Mouse (Mus musculus) thymus, postnatal 36 days (tissue): Measurements from ENCODE around the gene Gm6993.

ENCODE experiments used
- DNase-seq, 2 experiments: peaks; one replicate each; pipeline ENCODE4 v3.0.0; 2022; ENCODE audit warnings: mixed read lengths in 2 of 2

Gm6993 gene

DNA sequence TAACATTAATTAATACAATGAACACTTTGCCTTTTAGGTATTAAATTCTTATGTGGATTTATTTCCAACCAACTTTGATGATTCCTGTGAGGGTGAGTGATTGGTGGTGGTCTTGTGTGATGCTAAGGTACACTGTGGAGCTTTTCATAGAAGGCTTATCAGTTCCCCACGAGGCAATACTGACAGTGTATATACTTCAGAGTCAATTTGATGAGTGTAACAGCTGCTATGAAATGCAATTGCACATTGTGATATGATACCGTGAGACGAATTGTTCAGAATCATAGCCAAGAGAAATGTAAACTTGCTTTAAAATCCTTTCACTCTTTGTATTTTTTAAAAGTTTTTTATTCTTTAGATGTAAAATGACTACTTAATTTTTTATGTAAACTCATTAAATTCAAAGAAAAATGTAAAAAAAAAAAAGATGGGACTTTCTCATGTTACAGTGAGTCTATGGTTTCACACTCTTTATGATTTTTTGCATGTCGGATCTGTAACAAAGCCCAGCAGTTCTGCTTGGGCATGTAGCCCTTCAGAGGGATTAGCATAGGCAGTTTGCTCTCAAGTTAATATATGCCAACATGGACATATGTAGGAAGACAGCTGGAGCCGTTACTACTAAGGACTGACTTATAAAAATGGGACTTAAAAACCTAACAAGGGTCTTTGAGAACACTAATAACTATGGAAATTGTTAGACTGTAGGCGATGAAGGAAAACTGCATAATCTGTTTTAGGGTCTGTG, 1.2 kb downstream of the Gm6993 start:
- no peak for DNase-seq

DNA sequence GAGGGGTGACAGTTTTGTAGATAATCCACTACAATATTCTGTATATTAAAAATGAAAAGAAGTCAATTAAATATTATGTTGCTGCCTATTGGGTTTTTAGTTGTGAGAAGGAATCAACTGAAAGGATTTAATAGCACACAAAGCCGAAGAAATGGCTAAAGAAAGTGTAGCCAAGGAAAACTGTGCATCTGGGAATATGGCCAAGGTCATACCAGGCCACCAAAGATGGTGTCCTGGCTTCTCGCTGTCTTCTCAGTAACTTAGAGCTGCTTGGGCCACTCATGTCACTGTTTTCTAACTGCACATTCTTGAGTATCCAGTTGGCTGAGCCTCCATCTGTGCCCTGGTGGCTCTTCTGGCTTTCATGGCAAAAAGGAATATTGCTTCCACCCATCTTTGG, 3.4 kb downstream of the Gm6993 start:
- DNase-seq: no peak

DNA sequence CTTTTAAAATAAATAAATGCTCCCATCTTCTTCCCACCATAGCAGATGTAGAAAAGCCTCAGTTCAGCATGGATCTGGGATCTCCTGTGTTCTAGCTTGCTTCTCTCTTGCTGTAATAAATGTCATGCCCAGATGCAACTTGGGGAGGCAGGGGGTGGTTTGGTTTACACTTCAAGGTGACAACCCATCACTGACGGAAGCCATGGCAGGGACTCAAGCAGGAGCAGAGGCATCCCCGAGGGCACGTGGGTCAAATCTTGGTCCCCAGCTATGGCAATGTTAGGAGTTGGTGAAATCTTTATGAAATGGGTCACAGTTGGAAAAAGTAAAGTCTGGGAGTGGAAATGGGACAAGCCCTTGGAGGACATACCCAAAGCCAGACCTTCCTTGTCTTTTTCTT, 4.1 kb downstream of the Gm6993 start:
- no peak for DNase-seq

DNA sequence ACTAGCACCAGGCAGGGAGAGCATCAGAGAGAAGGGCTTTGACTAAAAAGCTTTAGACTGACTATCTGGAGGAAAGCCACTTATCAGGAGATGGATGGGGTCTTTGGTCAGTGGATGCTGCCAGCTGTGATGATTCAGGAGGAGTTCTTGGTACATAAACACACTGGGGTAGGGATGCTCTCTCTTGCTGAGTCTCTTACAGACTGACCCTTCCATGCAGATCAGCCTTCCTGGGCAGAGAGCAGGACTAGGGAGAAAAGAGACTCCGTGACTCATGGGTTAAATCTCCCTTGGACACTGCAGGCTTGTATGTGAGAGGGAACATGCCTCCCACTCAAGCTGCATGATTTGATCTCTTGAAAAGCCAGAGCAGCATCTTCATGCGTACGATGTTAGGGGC, 5.6 kb downstream of the Gm6993 start:
- DNase-seq: no peak

DNA sequence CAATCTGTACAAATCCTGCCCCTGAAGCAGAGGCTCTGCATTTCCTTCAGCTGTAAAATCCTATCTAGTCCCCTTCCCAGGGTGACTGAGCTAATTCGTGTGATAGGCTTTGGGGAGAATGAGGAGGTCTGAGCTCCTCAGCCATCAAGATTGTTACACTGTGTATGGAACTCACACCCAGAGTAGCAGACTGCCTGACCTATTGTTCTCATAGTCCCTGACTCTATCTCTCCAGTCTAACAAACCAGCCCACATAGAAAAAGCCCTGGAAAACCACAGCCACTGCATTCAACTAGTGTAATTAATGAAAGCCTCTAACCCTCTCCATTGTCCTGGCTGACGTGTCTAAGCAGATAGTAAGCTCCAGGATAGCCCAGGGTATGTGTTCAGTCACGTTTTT, 6.0 kb downstream of the Gm6993 start:
- no peak for DNase-seq

DNA sequence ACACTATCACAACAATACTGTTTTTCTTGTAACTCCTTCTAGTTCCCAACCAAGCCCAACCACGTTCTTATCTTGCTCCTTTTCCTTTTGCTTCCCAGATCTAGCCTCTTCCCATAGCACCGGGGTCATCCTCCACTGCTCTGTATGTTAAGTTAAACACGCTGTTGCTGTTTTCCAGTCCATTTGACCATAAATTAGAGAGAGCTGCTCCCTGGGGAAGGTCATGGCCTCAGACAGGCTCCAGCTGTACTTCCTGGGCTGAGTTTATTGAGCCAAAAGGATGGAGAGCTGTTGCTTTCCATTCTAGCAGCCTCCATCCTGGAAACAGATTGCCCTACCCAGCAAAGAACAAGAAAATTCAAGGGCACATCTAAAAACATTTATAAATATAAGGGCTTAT, 7.6 kb downstream of the Gm6993 start:
- DNase-seq: no peak

DNA sequence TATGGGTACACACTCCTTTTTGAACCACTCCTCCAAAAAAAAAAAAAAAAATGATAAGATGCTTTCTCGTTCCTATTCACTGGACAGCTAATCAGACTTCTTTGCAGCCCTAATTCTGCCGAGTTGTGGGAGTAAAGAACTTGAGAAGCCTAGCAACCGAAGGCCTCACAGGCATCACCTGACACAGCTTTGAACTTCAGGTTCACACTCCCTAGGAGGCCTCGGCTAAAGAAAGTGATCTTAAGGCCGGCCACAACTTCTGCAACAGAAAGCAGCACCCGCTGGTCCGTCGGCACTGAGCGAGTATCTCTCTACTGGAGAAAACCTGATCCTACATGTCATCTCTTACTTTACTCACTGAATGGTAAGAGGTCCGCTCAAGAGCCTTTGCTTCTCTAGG, 8.1 kb downstream of the Gm6993 start:
- no peak for DNase-seq

DNA sequence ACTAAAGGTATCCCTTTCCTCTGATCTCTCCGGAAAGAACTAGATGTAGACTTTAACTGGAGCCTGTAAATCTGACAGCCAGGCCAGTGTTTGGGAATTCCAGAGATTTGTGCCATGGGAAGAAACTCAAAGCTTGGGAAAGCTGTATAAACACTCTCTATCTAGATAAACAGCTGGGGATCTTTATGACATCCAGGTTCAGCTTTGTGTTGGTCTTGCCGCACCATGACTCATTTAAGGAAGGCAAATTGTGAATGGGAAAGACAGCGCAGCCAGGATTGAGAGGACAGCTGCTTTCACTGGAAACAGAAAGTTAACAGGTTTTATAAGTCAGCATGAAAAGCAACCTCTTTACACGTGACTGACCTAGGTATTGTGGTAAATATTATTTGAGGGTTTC, 11.7 kb downstream of the Gm6993 start:
- DNase-seq: no peak

DNA sequence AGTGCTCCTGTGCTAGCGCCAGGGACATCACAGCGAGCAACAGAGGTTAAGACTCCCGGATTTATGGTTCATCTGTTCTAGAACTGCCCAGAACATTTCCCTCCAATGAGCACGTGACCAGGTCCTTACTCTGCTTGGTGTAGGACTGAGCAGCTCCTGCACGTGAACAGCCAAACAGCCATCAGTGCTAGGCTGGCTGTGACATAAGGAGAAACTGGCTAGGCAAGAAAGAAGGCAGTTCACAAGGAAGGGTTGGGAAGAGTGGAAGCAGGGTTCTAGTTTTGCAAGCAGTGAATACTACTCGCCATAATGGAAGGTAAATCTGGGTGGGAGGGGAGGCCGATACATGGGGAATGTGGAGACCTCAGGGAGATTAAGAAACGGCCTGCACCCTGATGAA, 14.4 kb downstream of the Gm6993 start:
- DNase-seq: no peak

DNA sequence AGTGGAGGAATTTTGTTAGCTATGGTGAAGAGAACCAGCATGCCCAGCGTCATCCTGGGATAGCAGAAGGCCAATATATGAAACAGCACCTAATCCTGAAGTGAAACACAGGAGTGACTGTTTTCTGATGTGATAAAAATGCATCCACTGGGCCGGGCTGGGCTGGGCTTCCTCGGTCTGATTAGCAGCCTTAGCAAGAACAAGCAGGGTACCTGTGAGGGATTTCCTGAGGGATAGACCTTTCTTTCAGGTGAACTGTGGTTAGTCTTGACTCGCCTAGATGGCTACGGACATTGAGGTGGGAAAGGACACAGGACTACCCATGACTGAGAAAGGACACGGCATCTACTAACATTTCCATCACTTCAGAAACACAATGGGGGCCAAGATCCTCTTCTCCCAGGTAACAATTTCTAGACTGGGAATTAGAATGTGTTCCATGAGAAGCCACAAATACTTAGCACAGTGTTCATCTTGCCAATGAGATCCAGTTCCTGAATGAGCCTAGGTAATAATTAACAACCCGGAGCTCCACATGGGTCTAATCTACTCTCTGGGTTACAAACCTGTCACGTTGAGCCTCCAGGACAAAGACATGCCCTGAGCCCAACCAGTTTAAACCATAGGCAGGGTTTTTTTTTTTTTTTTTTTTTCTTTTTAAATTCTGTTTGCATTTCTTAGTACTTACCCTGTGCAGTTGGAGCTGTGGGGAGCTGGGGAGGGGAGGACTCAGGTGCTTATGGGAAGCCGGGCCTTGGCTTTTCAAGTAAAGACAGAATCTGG, 15.7 kb downstream of the Gm6993 start:
- no peak for DNase-seq

DNA sequence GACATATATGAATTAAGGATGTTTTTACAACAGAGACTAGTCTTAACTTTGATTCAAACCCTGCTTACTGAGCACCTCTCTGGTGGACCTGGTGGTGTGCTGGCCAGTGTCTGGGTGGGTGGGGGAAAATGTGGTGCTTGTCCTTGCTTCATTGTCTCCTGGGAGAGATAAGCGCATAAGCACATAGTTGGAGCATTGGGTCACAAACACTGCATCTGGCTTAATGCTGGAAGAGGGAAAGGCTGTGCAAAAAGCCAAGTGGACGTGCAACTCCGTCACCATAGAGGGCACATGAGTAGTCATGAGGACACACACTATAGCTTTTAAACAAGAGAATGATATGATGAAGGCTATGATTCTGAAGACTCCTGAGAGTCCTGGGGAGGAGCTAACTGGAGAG, 21.3 kb downstream of the Gm6993 start:
- no peak for DNase-seq

DNA sequence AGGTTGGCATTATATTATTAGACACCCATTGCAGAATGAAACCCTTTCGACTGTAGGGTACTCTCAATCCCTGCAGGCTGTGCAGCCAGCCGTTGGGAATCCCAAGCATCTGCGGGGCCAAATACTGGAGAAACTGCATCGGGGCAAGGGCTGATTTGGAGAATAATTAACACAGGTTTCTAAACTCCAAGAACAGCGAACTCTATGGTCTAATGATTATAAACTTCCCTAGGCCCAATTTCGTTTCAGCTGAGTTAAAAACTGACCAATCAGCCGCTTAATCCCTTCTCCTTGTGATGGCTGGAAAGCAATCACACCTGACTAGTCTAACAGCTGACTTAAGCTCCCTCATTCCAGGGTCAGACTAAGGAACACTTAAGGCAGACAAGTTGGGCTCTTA, 23.4 kb downstream of the Gm6993 start:
- DNase-seq: no peak

DNA sequence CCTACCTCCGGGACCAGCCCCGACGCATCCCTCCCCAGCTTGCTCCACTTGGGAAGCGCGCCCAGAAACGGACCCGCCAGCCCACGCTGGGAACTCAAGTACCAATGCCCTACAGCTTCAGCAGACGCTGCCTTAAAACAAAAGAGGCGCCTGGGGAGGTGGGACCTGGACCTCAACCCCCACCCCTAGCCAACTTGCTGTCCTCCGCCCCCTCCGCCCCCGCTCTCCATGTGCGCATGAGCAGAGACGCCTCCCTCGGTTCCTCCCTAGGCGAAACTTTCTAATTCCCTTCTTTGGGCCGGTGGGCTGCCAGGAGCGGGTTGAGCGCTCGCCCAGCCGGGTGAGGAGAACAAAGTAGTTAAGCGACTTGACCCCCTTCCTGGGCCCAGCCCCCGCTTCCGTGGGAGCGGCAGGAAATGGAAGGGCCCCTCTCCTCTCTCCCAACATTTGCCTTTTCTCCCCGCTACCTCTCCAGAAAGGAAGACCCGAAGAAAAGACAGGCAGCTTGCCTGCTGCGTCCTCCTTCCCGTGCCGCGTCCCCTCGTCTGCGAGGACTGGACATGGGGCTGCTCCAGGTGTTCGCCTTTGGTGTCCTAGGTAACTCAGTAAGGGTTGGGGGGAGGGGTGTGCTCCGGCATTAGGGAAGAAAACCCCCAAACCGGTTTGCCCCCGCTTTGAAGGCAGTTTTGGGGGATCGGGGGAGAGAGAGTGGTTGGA, 24.6 kb downstream of the Gm6993 start, which contains the start of gene Lamb1:
TSS of gene Lamb1 (plus strand) at position 230 of the 717 bp plus-strand sequence.
- no peak for DNase-seq

DNA sequence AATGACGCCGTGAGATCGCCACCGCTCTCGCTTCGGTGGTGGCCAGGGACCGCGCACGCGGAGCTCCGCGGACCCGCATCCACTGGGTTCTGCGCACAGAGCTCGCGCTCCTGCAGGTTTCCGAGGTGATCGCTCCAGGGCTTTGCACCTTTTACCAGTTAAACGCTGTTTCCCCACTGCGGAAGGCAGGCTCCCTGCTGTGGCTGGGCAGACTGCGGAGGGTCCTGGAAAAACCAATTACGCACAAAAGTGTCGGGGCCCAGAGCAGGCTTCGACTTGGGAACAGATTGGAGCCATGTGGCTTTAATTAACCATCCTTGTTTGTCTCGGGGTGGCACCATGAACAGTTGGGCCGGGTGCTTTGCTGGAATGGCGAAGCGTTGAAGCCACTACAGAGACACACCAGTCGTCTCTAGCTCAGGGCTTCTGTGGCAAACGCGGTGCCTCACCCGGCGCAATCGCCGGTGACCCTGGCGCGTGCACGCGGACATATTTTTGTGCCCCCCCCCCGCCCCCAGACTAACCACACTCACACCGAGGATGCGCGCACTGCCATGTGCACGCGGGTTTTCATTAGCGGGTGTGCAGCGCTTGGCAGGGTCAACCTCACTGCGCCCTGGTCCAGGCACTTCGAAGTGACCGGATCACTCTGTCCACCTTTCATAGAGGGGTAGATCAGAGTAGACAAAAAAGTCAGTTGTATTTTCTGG, 25.3 kb downstream of the Gm6993 start:
- DNase-seq: no peak

DNA sequence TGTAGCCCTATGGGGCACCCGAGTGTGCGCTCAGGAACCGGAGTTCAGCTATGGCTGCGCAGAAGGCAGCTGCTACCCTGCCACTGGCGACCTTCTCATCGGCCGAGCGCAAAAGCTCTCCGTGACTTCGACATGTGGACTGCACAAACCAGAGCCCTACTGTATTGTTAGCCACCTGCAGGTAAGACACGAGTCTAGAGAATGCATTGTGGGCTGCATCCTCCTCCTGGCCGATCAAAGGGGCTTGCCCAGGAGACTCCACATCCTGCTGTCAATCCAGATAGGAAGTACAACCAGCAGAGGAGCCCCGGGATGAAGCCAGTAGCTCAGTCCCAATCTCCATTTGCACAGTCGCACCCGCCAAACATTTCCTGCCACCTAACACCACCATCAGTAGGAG, 26.1 kb downstream of the Gm6993 start:
- no peak for DNase-seq

DNA sequence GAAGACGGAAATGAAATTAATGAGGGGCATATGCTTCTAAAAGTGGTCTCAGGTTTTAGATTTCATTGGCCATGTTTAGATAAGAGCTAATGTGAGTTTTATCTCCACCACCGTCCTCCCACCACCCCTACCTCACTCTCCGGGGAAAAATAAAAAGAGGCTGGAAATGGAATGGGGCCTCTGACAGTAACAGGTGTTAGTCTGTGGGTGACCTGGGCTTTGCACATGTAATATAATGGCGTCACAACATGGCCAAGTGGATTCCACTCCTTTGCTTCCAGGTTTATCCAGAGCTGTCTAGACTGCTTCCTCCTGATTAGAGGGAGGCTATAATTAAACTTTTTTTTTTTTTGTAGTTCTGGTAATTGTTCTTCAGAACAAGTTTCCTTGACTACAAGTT, 26.8 kb downstream of the Gm6993 start:
- DNase-seq: no peak

DNA sequence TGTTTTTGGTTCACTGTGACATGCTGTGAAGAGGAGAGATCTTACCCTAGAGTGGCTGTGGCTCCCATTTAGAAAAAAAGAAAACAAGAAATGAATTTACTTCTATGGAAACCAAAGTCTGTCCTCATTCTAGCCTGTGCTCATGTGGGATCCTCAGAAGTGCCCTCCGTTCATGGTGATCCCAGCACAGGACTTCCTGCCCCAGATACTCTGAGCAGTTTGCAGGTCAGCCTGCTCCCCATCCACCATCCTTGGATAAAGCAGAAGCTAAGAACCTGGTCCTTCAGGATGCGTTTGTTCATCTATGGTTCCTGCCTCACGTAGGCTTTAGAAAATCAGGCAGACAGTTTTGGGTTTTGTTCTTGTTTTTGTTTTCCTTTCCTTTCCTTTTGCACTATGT, 27.7 kb downstream of the Gm6993 start:
- no peak for DNase-seq

DNA sequence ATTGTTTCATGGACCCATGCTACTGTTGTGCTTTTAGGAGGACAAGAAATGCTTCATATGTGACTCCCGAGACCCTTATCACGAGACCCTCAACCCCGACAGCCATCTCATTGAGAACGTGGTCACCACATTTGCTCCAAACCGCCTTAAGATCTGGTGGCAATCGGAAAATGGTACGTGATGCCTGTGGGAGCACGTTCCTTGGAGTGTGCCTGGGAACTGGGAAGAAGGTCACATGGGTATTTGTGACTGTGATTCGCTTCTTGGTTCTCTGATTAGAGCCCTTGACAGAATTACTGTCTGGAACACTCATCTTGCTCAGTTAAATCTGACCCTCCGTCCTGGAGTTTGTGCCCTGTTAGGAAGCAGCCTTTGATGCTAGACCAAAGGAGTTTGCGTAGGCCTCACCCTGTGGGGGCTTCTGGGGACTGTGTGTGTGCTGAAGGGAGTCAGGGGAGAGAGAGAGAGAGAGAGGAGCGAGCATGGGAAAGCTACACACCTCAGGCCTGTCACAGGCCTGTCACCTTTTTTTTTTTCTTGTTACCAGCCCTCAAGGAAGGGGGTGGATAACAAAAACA, 28.5 kb downstream of the Gm6993 start:
- no peak for DNase-seq

DNA sequence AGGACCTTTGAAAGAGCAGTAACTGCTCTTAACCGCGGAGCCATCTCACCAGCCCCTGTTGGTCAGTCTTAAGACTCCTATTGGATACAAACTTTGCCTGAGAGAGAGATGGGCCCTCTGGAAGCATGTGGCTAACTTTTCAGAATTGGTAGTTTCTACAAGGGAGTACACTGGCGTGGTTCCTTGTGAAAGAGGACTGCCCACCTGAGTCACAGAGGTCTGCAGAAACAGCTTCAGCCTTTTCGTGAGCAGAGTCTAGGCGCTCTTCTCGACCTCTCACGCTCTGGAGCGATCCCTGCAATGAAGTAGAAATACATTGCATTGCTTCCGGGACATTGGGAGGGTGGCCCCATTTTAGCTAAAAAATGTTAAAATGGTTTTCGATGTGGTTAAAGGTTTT, 29.8 kb downstream of the Gm6993 start:
- DNase-seq: no peak

DNA sequence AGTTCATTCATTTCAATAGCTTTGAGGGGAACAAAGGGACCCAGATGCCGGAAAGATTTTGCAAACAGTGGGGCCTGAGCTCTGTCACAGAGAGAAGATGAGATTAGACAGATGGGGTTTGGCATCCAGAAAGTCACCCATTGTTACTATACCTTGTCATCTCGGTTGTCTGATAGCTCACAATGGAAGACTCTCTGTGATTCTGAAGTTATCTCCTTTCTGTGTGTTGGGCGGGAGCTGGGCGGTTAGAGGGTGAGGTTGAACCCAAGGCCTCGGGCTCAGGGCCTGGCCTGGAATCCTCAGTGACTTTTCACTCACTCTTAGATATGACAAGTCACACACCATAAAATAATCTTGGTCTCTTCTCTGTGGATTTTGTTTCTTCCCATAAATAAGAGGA, 30.2 kb downstream of the Gm6993 start:
- no peak for DNase-seq

DNA sequence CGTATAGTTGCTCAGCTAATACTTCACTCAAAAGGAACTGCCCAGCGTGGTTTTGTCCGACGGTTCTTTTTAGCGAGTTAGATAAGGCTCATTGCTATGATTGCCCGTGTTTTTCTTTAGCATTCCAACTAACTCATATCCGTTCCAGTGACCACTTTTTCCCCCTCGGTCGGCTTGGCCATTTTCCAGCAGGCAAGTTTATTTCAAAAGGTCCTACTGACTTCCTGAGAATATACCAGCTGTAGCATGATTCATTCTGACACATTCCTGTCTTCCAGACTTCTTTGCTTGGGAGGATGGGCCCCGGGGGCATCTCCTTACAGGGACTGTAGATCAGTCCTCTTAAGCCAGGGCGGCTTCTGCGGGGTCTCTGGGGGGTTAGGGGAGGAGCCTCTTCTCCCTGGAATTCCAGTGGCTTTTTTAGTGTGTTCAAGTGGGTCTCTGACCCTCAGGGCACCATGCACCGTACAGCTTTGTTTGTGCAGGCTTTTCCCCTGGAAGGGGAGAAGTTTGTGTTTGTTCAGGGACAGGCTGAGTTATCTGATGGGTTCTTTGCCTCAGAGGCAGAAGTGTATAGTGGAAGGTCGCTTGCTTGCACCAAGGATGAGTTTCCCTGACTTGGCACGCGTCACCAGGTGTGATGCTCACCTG, 30.9 kb downstream of the Gm6993 start:
- no peak for DNase-seq

DNA sequence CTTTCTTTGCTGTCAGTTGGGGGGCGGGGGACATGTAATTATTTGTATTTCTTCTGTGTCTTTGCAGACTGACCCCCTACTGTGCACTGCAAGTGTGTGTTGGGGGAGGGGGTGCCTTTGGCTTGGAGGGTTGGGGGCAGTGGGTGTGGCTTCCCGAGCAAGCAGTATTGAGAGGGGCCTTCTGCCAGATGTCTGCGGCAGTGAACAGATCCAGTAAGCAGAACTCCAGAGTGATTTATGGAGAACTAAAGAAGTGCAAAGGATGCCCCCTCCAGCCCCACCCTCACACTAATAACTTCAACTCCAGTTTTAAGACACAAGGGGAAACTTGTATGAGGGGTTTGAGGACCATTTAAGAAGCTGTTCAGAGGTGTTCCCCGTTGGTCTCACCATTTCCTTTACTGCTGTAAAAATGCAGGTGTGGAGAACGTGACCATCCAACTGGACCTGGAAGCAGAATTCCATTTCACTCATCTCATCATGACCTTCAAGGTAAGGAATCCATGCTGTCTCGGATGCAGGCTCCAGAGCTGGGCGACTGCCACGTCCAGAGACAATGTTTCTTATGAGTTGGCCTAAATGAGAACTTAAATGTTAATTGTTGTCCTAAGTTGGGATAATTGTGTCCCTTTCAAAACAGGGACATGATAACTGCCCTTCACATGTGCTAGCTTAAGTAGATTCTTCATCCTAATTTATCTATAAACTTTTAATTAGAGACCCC, 31.6 kb downstream of the Gm6993 start:
- no peak for DNase-seq
